28 mouse cellular contexts compared by ENCODE assay signal in genomic region chr1:82304483-82304882, GRCm38 (mm10). TPM values are rescaled to one million over a fixed set of nuclear protein-coding genes. Genes with fewer than 3 reads are reported as not detected.
DNase-seq lines count a peak whose midpoint lies in the region; ATAC-seq lines count a peak whose summit lies in the region.
"Had no signal": no experiment of that assay in that cellular context is flagged by ENCODE, and none has a peak within 500 bp of the region (broad histone marks: within the 10 kb centered on the region; RNA-seq: fewer than 3 reads in every experiment).

No protein-coding gene starts in this region.

- H3K4me3 ChIP-seq in hindbrain, embryonic 12.5 days: no peak overlapping the region
- H3K4me3 ChIP-seq in hindbrain, embryonic 16.5 days (ENCODE audit: low read length): no peak overlapping the region
- H3K4me3 ChIP-seq in neural tube, embryonic 13.5 days: no peak overlapping the region
- no peak overlapping the region for H3K4me3 ChIP-seq in forebrain, embryonic 16.5 days (replicated peaks; ENCODE audit: low read length)
- H3K4me3 ChIP-seq: embryonic facial prominence, embryonic 10.5 days; embryonic facial prominence, embryonic 13.5 days; erythroblast, embryonic 14.5 days; forebrain, embryonic 12.5 days; forebrain, embryonic 15.5 days; heart, adult 2 months; hindbrain, embryonic 10.5 days; hindbrain, embryonic 15.5 days had no signal

- H3K27me3 ChIP-seq in hindbrain, embryonic 12.5 days: no peaks in the 10 kb centered on the region
- no peaks in the 10 kb centered on the region for H3K27me3 ChIP-seq in hindbrain, embryonic 16.5 days (replicated peaks; ENCODE audit: control insufficient read depth, insufficient read depth, low read length)
- H3K27me3 ChIP-seq in neural tube, embryonic 13.5 days: 0 out of 2 replicates have a peak, but pooled peaks cover 2% of the 10 kb centered on the region
- no peaks in the 10 kb centered on the region for H3K27me3 ChIP-seq in forebrain, embryonic 16.5 days (replicated peaks; ENCODE audit: control insufficient read depth, insufficient read depth, low read length)
- H3K27me3 ChIP-seq: embryonic facial prominence, embryonic 13.5 days; forebrain, embryonic 15.5 days; hindbrain, embryonic 15.5 days had no signal

- H3K4me1 ChIP-seq in hindbrain, embryonic 12.5 days: no peaks in the 10 kb centered on the region
- no peaks in the 10 kb centered on the region for H3K4me1 ChIP-seq in hindbrain, embryonic 16.5 days (ENCODE audit: control insufficient read depth, insufficient read depth, low read depth, low read length)
- peaks cover 11% of the 10 kb centered on the region for H3K4me1 ChIP-seq in neural tube, embryonic 13.5 days (replicated peaks)
- no peaks in the 10 kb centered on the region for H3K4me1 ChIP-seq in forebrain, embryonic 16.5 days (replicated peaks; ENCODE audit: control insufficient read depth, insufficient read depth, low read length)
- H3K4me1 ChIP-seq: embryonic facial prominence, embryonic 10.5 days; embryonic facial prominence, embryonic 13.5 days; forebrain, embryonic 12.5 days; forebrain, embryonic 15.5 days; hindbrain, embryonic 10.5 days; hindbrain, embryonic 15.5 days had no signal

- H3K9me3 ChIP-seq in hindbrain, embryonic 12.5 days (replicated peaks): no peaks in the 10 kb centered on the region
- H3K9me3 ChIP-seq in hindbrain, embryonic 16.5 days (ENCODE audit: control insufficient read depth, low read length): no peaks in the 10 kb centered on the region
- H3K9me3 ChIP-seq in neural tube, embryonic 13.5 days: no peaks in the 10 kb centered on the region
- H3K9me3 ChIP-seq in forebrain, embryonic 16.5 days (ENCODE audit: control insufficient read depth, low read length): no peaks in the 10 kb centered on the region
- H3K9me3 ChIP-seq: embryonic facial prominence, embryonic 10.5 days; embryonic facial prominence, embryonic 13.5 days; forebrain, embryonic 12.5 days; forebrain, embryonic 15.5 days; hindbrain, embryonic 10.5 days; hindbrain, embryonic 15.5 days had no signal

- no peaks in the 10 kb centered on the region for H3K36me3 ChIP-seq in hindbrain, embryonic 12.5 days
- H3K36me3 ChIP-seq in hindbrain, embryonic 16.5 days (ENCODE audit: control insufficient read depth, insufficient read depth, low read length): no peaks in the 10 kb centered on the region
- no peaks in the 10 kb centered on the region for H3K36me3 ChIP-seq in neural tube, embryonic 13.5 days
- H3K36me3 ChIP-seq in forebrain, embryonic 16.5 days (ENCODE audit: control insufficient read depth, insufficient read depth): no peaks in the 10 kb centered on the region
- H3K36me3 ChIP-seq: embryonic facial prominence, embryonic 10.5 days; embryonic facial prominence, embryonic 13.5 days; forebrain, embryonic 12.5 days; forebrain, embryonic 15.5 days; hindbrain, embryonic 10.5 days; hindbrain, embryonic 15.5 days had no signal

- 0 out of 2 replicates have a peak, but pooled peaks have one; percentile 46 for ATAC-seq in hindbrain, embryonic 12.5 days (ENCODE audit: low FRiP score)
- ATAC-seq in hindbrain, embryonic 16.5 days: no peak
- ATAC-seq in neural tube, embryonic 13.5 days (ENCODE audit: low read depth): peak; percentile 43; the same call in 1 of the 2 replicates
- no peak for ATAC-seq in forebrain, embryonic 16.5 days
- ATAC-seq: CD4-positive, CD25-positive, alpha-beta regulatory T cell, adult 4 months; forebrain, embryonic 15.5 days; inflammation-experienced regulatory T-cells, adult 6 months; intestine, embryonic 16.5 days had no signal

- no peak overlapping the region for H3K4me2 ChIP-seq in hindbrain, embryonic 12.5 days (replicated peaks)
- no peak overlapping the region for H3K4me2 ChIP-seq in hindbrain, embryonic 16.5 days (ENCODE audit: low read length)
- H3K4me2 ChIP-seq in neural tube, embryonic 13.5 days: no peak overlapping the region
- H3K4me2 ChIP-seq in forebrain, embryonic 16.5 days (ENCODE audit: low read length): no peak overlapping the region
- H3K4me2 ChIP-seq: embryonic facial prominence, embryonic 13.5 days; forebrain, embryonic 12.5 days; forebrain, embryonic 15.5 days; heart, embryonic 11.5 days; hindbrain, embryonic 15.5 days had no signal

- no peak overlapping the region for H3K9ac ChIP-seq in hindbrain, embryonic 12.5 days
- H3K9ac ChIP-seq in hindbrain, embryonic 16.5 days (ENCODE audit: low read depth, low read length): no peak overlapping the region
- no peak overlapping the region for H3K9ac ChIP-seq in neural tube, embryonic 13.5 days
- H3K9ac ChIP-seq in forebrain, embryonic 16.5 days (replicated peaks; ENCODE audit: low read depth, low read length): no peak overlapping the region
- H3K9ac ChIP-seq: embryonic facial prominence, embryonic 13.5 days; forebrain, embryonic 12.5 days; forebrain, embryonic 15.5 days; hindbrain, embryonic 15.5 days had no signal

- peak; percentile 41 for DNase-seq in embryo, embryonic 10.5 days (ENCODE audit: low spot score)
- peak; percentile 34 for DNase-seq in embryo, embryonic 11 days
- DNase-seq in retina, embryonic 14.5 days (ENCODE audit: low spot score): no peak
- DNase-seq: adrenal gland, adult 2 months; adrenal gland, postnatal 14 days; cerebellum, adult 11 months; cerebellum, adult 2 months; cerebellum, adult 9-11 months; cerebellum, postnatal 25 days; gastrocnemius, postnatal 10 days; gastrocnemius, postnatal 36 days; heart, adult 2 months; heart, postnatal 36 days had no signal

- 51% methylated on average over 3 of the region's 3 CpGs for WGBS in hindbrain, embryonic 12.5 days
- 63% methylated on average over 3 of the region's 3 CpGs for WGBS in hindbrain, embryonic 16.5 days
- WGBS in neural tube, embryonic 13.5 days: 32% methylated on average over 3 of the region's 3 CpGs
- WGBS in forebrain, embryonic 16.5 days: 88% methylated on average over 3 of the region's 3 CpGs

- no peak overlapping the region for H3K27ac ChIP-seq in hindbrain, embryonic 12.5 days
- no peak overlapping the region for H3K27ac ChIP-seq in hindbrain, embryonic 16.5 days (ENCODE audit: low read depth, low read length)
- no peak overlapping the region for H3K27ac ChIP-seq in neural tube, embryonic 13.5 days (replicated peaks)
- H3K27ac ChIP-seq in forebrain, embryonic 16.5 days (ENCODE audit: low read length): no peak overlapping the region
- H3K27ac ChIP-seq: embryonic facial prominence, embryonic 10.5 days; embryonic facial prominence, embryonic 13.5 days; forebrain, embryonic 12.5 days; forebrain, embryonic 15.5 days; heart, adult 2 months; hindbrain, embryonic 10.5 days; hindbrain, embryonic 15.5 days had no signal

RNA-seq across cellular contexts. Expression of gene Rhbdd1, which starts 11.8 kb away (rescaled TPM):
- 7.2 and 7.9 TPM in 2 replicates for polyA plus RNA-seq in hindbrain, embryonic 12.5 days (2016; fragmentation: Nextera tagmentation; extraction: Ambion mirVana)
- 3.8 and 4.5 TPM in 2 replicates for polyA plus RNA-seq in hindbrain, embryonic 16.5 days (2015; fragmentation: Nextera tagmentation; extraction: Ambion mirVana)
- polyA plus RNA-seq in neural tube, embryonic 13.5 days (2015; fragmentation: Nextera tagmentation; extraction: Ambion mirVana): 4.1 and 5.4 TPM in 2 replicates
- polyA plus RNA-seq in forebrain, embryonic 16.5 days (2015; fragmentation: Nextera tagmentation; extraction: Ambion mirVana): 4.6 and 5.8 TPM in 2 replicates

RNA-seq across cellular contexts. Expression of gene Irs1, which starts 13.3 kb away (rescaled TPM):
- 17.8 and 18.2 TPM in 2 replicates for polyA plus RNA-seq in hindbrain, embryonic 12.5 days (2016; fragmentation: Nextera tagmentation; extraction: Ambion mirVana)
- 7.2 and 9.6 TPM in 2 replicates for polyA plus RNA-seq in hindbrain, embryonic 16.5 days (2015; fragmentation: Nextera tagmentation; extraction: Ambion mirVana)
- polyA plus RNA-seq in neural tube, embryonic 13.5 days (2015; fragmentation: Nextera tagmentation; extraction: Ambion mirVana): 7.1 and 8.2 TPM in 2 replicates
- polyA plus RNA-seq in forebrain, embryonic 16.5 days (2015; fragmentation: Nextera tagmentation; extraction: Ambion mirVana): 9.2 and 11.0 TPM in 2 replicates
- polyA plus RNA-seq: CD4-positive, CD25-positive, alpha-beta regulatory T cell, adult 4 months; inflammation-experienced regulatory T-cells, adult 6 months had no signal

Comparison
In these comparisons a context has a peak if more than half of its experiments do, and no peak if none do; other contexts are left out.
1. ATAC-seq: peak in hindbrain, embryonic 12.5 days (single experiment) and neural tube, embryonic 13.5 days (single experiment); none in hindbrain, embryonic 16.5 days (single experiment) and forebrain, embryonic 16.5 days (single experiment).